Comparison of ENCODE assay signal across 10 mouse cellular contexts in the genomic region with DNA sequence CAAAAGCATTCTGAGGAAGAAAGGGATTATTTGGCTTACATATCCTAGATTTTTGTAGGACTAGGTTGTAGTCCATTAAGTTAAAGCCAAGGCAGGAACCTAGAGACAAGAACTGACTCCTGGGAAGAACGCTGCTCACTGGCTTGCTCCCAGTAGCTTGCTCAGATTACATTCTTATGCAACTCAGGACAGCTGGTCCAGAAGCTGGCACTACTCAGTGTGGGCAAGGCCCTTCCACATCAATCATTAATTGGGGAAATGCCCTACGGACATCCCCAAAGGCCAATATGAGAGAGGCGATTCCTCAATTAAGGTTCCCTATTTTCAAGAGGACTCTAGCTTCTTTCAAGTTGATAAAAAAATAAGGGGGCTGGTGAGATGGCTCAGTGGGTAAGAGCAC.
DNase-seq lines count a peak whose midpoint lies in the region; ATAC-seq lines count a peak whose summit lies in the region.
"Had no signal": no experiment of that assay in that cellular context is flagged by ENCODE, and none has a peak within 500 bp of the region (broad histone marks: within the 10 kb centered on the region; RNA-seq: fewer than 3 reads in every experiment).

No protein-coding gene starts in this region.

- H3K4me3 ChIP-seq in kidney, embryonic 14.5 days (ENCODE audit: low read length): no peak overlapping the region
- no peak overlapping the region for H3K4me3 ChIP-seq in midbrain, embryonic 11.5 days (ENCODE audit: low read depth, low read length)
- H3K4me3 ChIP-seq: neural tube, embryonic 12.5 days had no signal

- peaks cover 7% of the 10 kb centered on the region for H3K4me1 ChIP-seq in kidney, embryonic 14.5 days (ENCODE audit: control insufficient read depth, insufficient read depth, low read length)
- H3K4me1 ChIP-seq in midbrain, embryonic 11.5 days (ENCODE audit: control insufficient read depth, insufficient read depth, low read length): peaks cover 2% of the 10 kb centered on the region; the same call in 1 of the 2 replicates

- WGBS in kidney, embryonic 14.5 days: 88% methylated on average over 3 of the region's 3 CpGs
- 91% methylated on average over 3 of the region's 3 CpGs for WGBS in midbrain, embryonic 11.5 days

- no peak overlapping the region for H3K4me2 ChIP-seq in kidney, embryonic 14.5 days (replicated peaks; ENCODE audit: low read depth, low read length)
- H3K4me2 ChIP-seq in midbrain, embryonic 11.5 days: no peak overlapping the region
- H3K4me2 ChIP-seq: neural tube, embryonic 12.5 days had no signal

- no peaks in the 10 kb centered on the region for H3K36me3 ChIP-seq in kidney, embryonic 14.5 days (ENCODE audit: control insufficient read depth, insufficient read depth, low read length)
- H3K36me3 ChIP-seq in midbrain, embryonic 11.5 days (ENCODE audit: control insufficient read depth, insufficient read depth, low read length): no peaks in the 10 kb centered on the region
- H3K36me3 ChIP-seq: neural tube, embryonic 12.5 days had no signal

- H3K27me3 ChIP-seq in kidney, embryonic 14.5 days (ENCODE audit: control insufficient read depth, insufficient read depth, low read length): no peaks in the 10 kb centered on the region
- no peaks in the 10 kb centered on the region for H3K27me3 ChIP-seq in midbrain, embryonic 11.5 days (ENCODE audit: control insufficient read depth, insufficient read depth, low read length)
- H3K27me3 ChIP-seq: neural tube, embryonic 12.5 days had no signal

- no peak overlapping the region for H3K27ac ChIP-seq in kidney, embryonic 14.5 days (ENCODE audit: low read depth, low read length)
- H3K27ac ChIP-seq in midbrain, embryonic 11.5 days (ENCODE audit: low read depth, low read length): no peak overlapping the region
- H3K27ac ChIP-seq: neural tube, embryonic 12.5 days had no signal

- H3K9me3 ChIP-seq in kidney, embryonic 14.5 days (ENCODE audit: control insufficient read depth, low read length): no peaks in the 10 kb centered on the region
- no peaks in the 10 kb centered on the region for H3K9me3 ChIP-seq in midbrain, embryonic 11.5 days (ENCODE audit: control insufficient read depth, low read length)
- H3K9me3 ChIP-seq: neural tube, embryonic 12.5 days had no signal

- DNase-seq in adrenal gland, adult 2 months: peak; percentile 73
- no peak for DNase-seq in adrenal gland, postnatal 4 days (ENCODE audit: low spot score in 2 of 2)
- peak; percentile 76 to 80 for DNase-seq in kidney, adult 8-10 months
- peak; percentile 34 for DNase-seq in adrenal gland, postnatal 25 days
- peak; percentile 64 for DNase-seq in kidney, postnatal 14 days
- no peak for DNase-seq in midbrain, embryonic 11.5 days (ENCODE audit: low spot score, missing footprints)
- DNase-seq: left cerebral cortex, postnatal 4 days had no signal

- H3K9ac ChIP-seq in kidney, embryonic 14.5 days (ENCODE audit: low read depth, low read length): no peak overlapping the region
- H3K9ac ChIP-seq in midbrain, embryonic 11.5 days (ENCODE audit: low read length): no peak overlapping the region
- H3K9ac ChIP-seq: neural tube, embryonic 12.5 days had no signal

- no peak for ATAC-seq in kidney, embryonic 14.5 days (ENCODE audit: low FRiP score, low TSS enrichment)
- ATAC-seq in erythroid progenitor cell, adult 5-6 weeks (replicated peaks; ENCODE audit: low FRiP score, poor library complexity, severe bottlenecking): no peak
- ATAC-seq in midbrain, embryonic 11.5 days (ENCODE audit: low FRiP score): no peak

Comparison
In these comparisons a context has a peak if more than half of its experiments do, and no peak if none do; other contexts are left out.
1. DNase-seq: peak in adrenal gland, adult 2 months (single experiment), kidney, adult 8-10 months (2 of 2), adrenal gland, postnatal 25 days (single experiment) and kidney, postnatal 14 days (single experiment); none in adrenal gland, postnatal 4 days (0 of 2) and midbrain, embryonic 11.5 days (single experiment).